In the genomic region with DNA sequence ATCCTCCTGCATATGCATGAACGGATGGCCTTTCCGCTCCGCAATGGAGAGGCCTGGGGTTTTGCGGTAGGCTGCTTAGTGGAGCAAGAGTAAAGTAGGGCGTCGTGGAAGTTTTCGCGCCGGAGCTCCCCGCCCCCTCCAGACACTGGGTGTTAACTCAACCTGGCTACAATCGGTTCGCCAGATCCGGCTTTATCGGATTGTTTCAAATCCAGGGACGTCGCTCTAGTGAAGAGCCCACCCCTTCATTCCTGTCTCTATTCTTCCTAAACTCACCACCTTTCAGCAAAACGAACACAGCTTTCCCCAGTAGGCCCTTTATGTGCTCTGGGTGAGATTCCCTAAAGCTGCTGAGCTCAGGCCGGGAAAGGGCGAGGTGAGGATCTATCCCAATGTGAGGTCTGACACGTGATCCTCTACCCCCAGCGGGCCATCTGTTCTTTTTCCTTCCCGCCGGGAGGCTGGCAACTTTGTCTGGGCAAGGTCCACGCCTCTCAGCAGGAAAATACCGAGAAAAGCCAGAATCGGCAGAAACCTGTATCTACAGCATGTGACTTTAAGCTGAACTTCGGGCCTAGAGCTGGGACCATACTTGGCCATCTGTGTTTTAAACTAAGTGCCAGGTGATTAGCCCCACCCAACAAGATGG, we compare ENCODE assay signal across 8 mouse cellular contexts. TPM values are rescaled to one million over a fixed set of nuclear protein-coding genes. Genes with fewer than 3 reads are reported as not detected.
A peak's percentile ranks its signal among the peaks of the same experiment; 100 is the strongest.
DNase-seq lines count a peak whose midpoint lies in the region; ATAC-seq lines count a peak whose summit lies in the region.

No protein-coding gene starts in this region.

- H3K4me3 ChIP-seq in liver, embryonic 11.5 days (ENCODE audit: low read depth, low read length) = peak overlapping the region; percentile 49

- 0 out of 2 replicates have a peak overlapping the region, but pooled peaks have one; percentile 2 for H3K9ac ChIP-seq in liver, embryonic 11.5 days (ENCODE audit: low read depth, low read length)

- peak overlapping the region; percentile 97 for H3K4me2 ChIP-seq in liver, embryonic 11.5 days

- H3K4me1 ChIP-seq in liver, embryonic 11.5 days (replicated peaks; ENCODE audit: control insufficient read depth, insufficient read depth, low read length) = peaks cover 19% of the 10 kb centered on the region

- H3K27ac ChIP-seq in liver, embryonic 11.5 days (ENCODE audit: low read depth, low read length) = no peak overlapping the region

- H3K9me3 ChIP-seq in liver, embryonic 11.5 days (ENCODE audit: control insufficient read depth, low read length) = no peaks in the 10 kb centered on the region

- 12% methylated on average over 27 of the region's 27 CpGs for WGBS in liver, embryonic 11.5 days

- no peaks in the 10 kb centered on the region for H3K36me3 ChIP-seq in liver, embryonic 11.5 days (ENCODE audit: control insufficient read depth, insufficient read depth, low read length)

- intact Hi-C loops in gastrocnemius, postnatal 14 days (cut with DNase I; ENCODE audit: low total_unique reads) = no loop called here

- peak; percentile 52 for DNase-seq in urinary bladder, postnatal 14 days (ENCODE audit: low spot score)
- DNase-seq in urinary bladder, postnatal 25 days (ENCODE audit: low spot score) = no peak
- peak; percentile 98 to 100 for DNase-seq in cerebellum, postnatal 14 days
- DNase-seq in gastrocnemius, postnatal 14 days = peak; percentile 76
- DNase-seq in liver, embryonic 11.5 days (ENCODE audit: low spot score) = no peak
- peak; percentile 75 for DNase-seq in neural tube, embryonic 10.5 days (ENCODE audit: extremely low spot score, low spot score)
- DNase-seq in thymus, postnatal 14 days = no peak

- peak; percentile 0 for ATAC-seq in inflammation-experienced regulatory T-cells, adult 6 months
- ATAC-seq in liver, embryonic 11.5 days (replicated peaks; ENCODE audit: low FRiP score) = no peak

- H3K27me3 ChIP-seq in liver, embryonic 11.5 days (replicated peaks; ENCODE audit: control insufficient read depth, insufficient read depth, low read length) = peaks cover 44% of the 10 kb centered on the region

RNA-seq across cellular contexts. Expression of gene Klf9, which starts 4.7 kb away (rescaled TPM):
- total RNA-seq in gastrocnemius, postnatal 14 days (2021) = 100 to 1,000 TPM in 1 of 2 experiments, 10 to 100 TPM in 1; 80.5 to 128 TPM
- 1 to 10 TPM; 1.1 to 4.4 (median 4.2) TPM for polyA plus RNA-seq in inflammation-experienced regulatory T-cells, adult 6 months (2017; shearing (Covaris generic))
- polyA plus RNA-seq in liver, embryonic 11.5 days (2014; fragmentation: Nextera tagmentation; extraction: Ambion mirVana) = 2.3 and 2.8 TPM in 2 replicates

Comparison
In these comparisons a context has a peak if more than half of its experiments do, and no peak if none do; other contexts are left out.
1. DNase-seq: peak in urinary bladder, postnatal 14 days (single experiment), cerebellum, postnatal 14 days (2 of 2), gastrocnemius, postnatal 14 days (single experiment) and neural tube, embryonic 10.5 days (single experiment); none in urinary bladder, postnatal 25 days (single experiment), liver, embryonic 11.5 days (single experiment) and thymus, postnatal 14 days (single experiment).